8 mouse cellular contexts compared by ENCODE assay signal in the genomic region with DNA sequence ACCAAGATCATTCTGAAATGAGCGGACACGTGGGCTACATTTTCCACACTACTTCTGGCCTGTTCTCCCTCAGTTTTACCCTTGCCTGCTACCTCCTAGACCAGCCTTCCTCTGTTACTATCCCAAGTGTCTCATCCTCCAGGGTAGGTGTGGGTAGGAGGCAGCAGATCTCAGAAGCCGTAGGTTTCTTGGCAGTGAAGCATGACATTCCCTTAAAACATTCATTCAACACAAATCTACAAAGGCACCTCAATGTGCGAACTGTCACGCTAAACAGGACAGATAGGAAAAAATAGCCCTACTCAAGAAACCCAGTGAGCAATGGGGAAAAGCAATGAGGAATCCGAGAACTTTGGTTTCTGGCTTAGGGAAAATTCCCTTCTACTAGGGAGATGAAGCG. TPM values are rescaled to one million over a fixed set of nuclear protein-coding genes. Genes with fewer than 3 reads are reported as not detected.
A peak's percentile ranks its signal among the peaks of the same experiment; 100 is the strongest.
DNase-seq lines count a peak whose midpoint lies in the region; ATAC-seq lines count a peak whose summit lies in the region.
"Had no signal": no experiment of that assay in that cellular context is flagged by ENCODE, and none has a peak within 500 bp of the region (broad histone marks: within the 10 kb centered on the region; RNA-seq: fewer than 3 reads in every experiment).

No protein-coding gene starts in this region.

- no peak for ATAC-seq in lung, embryonic 16.5 days (ENCODE audit: low read depth)
- ATAC-seq in forebrain, embryonic 11.5 days (replicated peaks; ENCODE audit: low FRiP score): no peak
- no peak for ATAC-seq in limb, embryonic 12.5 days (ENCODE audit: insufficient number of reproducible peaks, insufficient read depth, low FRiP score, low TSS enrichment, low read depth)
- no peak for ATAC-seq in stomach, embryonic 15.5 days (ENCODE audit: insufficient read depth, low FRiP score, low read depth)

- peaks cover 8% of the 10 kb centered on the region for H3K36me3 ChIP-seq in lung, embryonic 16.5 days (ENCODE audit: control insufficient read depth, insufficient read depth, low read length)
- peaks cover 3% of the 10 kb centered on the region; the same call in 1 of the 2 replicates for H3K36me3 ChIP-seq in forebrain, embryonic 11.5 days (ENCODE audit: control insufficient read depth, insufficient read depth, low read length)
- peaks cover 28% of the 10 kb centered on the region for H3K36me3 ChIP-seq in limb, embryonic 12.5 days
- peaks cover 5% of the 10 kb centered on the region; the same call in 1 of the 2 replicates for H3K36me3 ChIP-seq in stomach, embryonic 15.5 days

- H3K27ac ChIP-seq in lung, embryonic 16.5 days (ENCODE audit: low read length): no peak overlapping the region
- peak overlapping the region; percentile 98; the same call in 1 of the 2 replicates for H3K27ac ChIP-seq in forebrain, embryonic 11.5 days (ENCODE audit: low read depth, low read length)
- peak overlapping the region; percentile 99 for H3K27ac ChIP-seq in limb, embryonic 12.5 days
- H3K27ac ChIP-seq in stomach, embryonic 15.5 days: peak overlapping the region; percentile 98

- H3K9ac ChIP-seq in lung, embryonic 16.5 days (ENCODE audit: low read length): 0 out of 2 replicates have a peak overlapping the region, but pooled peaks have one; percentile 33
- peak overlapping the region; percentile 89 for H3K9ac ChIP-seq in forebrain, embryonic 11.5 days (ENCODE audit: low read length)
- H3K9ac ChIP-seq in limb, embryonic 12.5 days (replicated peaks): no peak overlapping the region; the same call in 1 of the 2 replicates
- no peak overlapping the region for H3K9ac ChIP-seq in stomach, embryonic 15.5 days

- 0 out of 2 replicates have a peak overlapping the region, but pooled peaks have one; percentile 14 for H3K4me2 ChIP-seq in lung, embryonic 16.5 days (ENCODE audit: low read depth, low read length)
- H3K4me2 ChIP-seq in forebrain, embryonic 11.5 days (ENCODE audit: low read depth, low read length, severe bottlenecking): peak overlapping the region; percentile 99
- peak overlapping the region; percentile 99 for H3K4me2 ChIP-seq in limb, embryonic 12.5 days
- peak overlapping the region; percentile 93 for H3K4me2 ChIP-seq in stomach, embryonic 15.5 days

- H3K4me1 ChIP-seq in lung, embryonic 16.5 days (replicated peaks; ENCODE audit: control insufficient read depth, insufficient read depth, low read length): peaks cover 53% of the 10 kb centered on the region
- peaks cover 40% of the 10 kb centered on the region for H3K4me1 ChIP-seq in forebrain, embryonic 11.5 days (replicated peaks; ENCODE audit: control insufficient read depth, insufficient read depth, low read length)
- peaks cover 63% of the 10 kb centered on the region for H3K4me1 ChIP-seq in limb, embryonic 12.5 days (replicated peaks)
- H3K4me1 ChIP-seq in stomach, embryonic 15.5 days: peaks cover 52% of the 10 kb centered on the region

- no peaks in the 10 kb centered on the region for H3K9me3 ChIP-seq in lung, embryonic 16.5 days (ENCODE audit: control insufficient read depth, low read length)
- H3K9me3 ChIP-seq in forebrain, embryonic 11.5 days (ENCODE audit: control insufficient read depth, low read length): no peaks in the 10 kb centered on the region
- no peaks in the 10 kb centered on the region for H3K9me3 ChIP-seq in limb, embryonic 12.5 days
- H3K9me3 ChIP-seq in stomach, embryonic 15.5 days: no peaks in the 10 kb centered on the region

- no peaks in the 10 kb centered on the region for H3K27me3 ChIP-seq in lung, embryonic 16.5 days (ENCODE audit: control insufficient read depth, insufficient read depth, low read depth, low read length)
- H3K27me3 ChIP-seq in forebrain, embryonic 11.5 days (ENCODE audit: control insufficient read depth, insufficient read depth, low read length): no peaks in the 10 kb centered on the region
- no peaks in the 10 kb centered on the region for H3K27me3 ChIP-seq in limb, embryonic 12.5 days
- H3K27me3 ChIP-seq in stomach, embryonic 15.5 days (replicated peaks): no peaks in the 10 kb centered on the region

- no peak for DNase-seq in lung, postnatal 10 days
- no peak for DNase-seq in forebrain, embryonic 11.5 days (ENCODE audit: low spot score)
- no peak for DNase-seq in urinary bladder, postnatal 36 days (ENCODE audit: low spot score in 2 of 2)
- DNase-seq in spleen, adult 12 weeks (ENCODE audit: low spot score): no peak
- DNase-seq: right cerebral cortex, adult 18-20 months had no signal

- WGBS in lung, embryonic 16.5 days: 64% methylated on average over 7 of the region's 7 CpGs
- WGBS in forebrain, embryonic 11.5 days: 67% methylated on average over 7 of the region's 7 CpGs
- 53% methylated on average over 7 of the region's 7 CpGs for WGBS in limb, embryonic 12.5 days
- 51% methylated on average over 7 of the region's 7 CpGs for WGBS in stomach, embryonic 15.5 days

- H3K4me3 ChIP-seq in lung, embryonic 16.5 days (ENCODE audit: low read length): no peak overlapping the region
- peak overlapping the region; percentile 81; the same call in 1 of the 2 replicates for H3K4me3 ChIP-seq in forebrain, embryonic 11.5 days (ENCODE audit: low read depth, low read length)
- H3K4me3 ChIP-seq in limb, embryonic 12.5 days (replicated peaks): peak overlapping the region; percentile 79
- H3K4me3 ChIP-seq in stomach, embryonic 15.5 days (replicated peaks): peak overlapping the region; percentile 68

RNA-seq across cellular contexts. Expression of a gene that starts 0.9 kb away (rescaled TPM):
- 25.2 and 26.0 TPM in 2 replicates for polyA plus RNA-seq in lung, embryonic 16.5 days (2015; fragmentation: Nextera tagmentation; extraction: Ambion mirVana)
- 40.9 and 41.0 TPM in 2 replicates for polyA plus RNA-seq in forebrain, embryonic 11.5 days (2014; fragmentation: Nextera tagmentation; extraction: Ambion mirVana)
- 45.4 and 49.1 TPM in 2 replicates for polyA plus RNA-seq in limb, embryonic 12.5 days (2016; fragmentation: Nextera tagmentation; extraction: Ambion mirVana)
- polyA plus RNA-seq in stomach, embryonic 15.5 days (2015; fragmentation: Nextera tagmentation; extraction: Ambion mirVana): 25.4 and 26.5 TPM in 2 replicates

RNA-seq across cellular contexts. Expression of a gene that starts 14.5 kb away (rescaled TPM):
- 54.7 and 57.4 TPM in 2 replicates for polyA plus RNA-seq in lung, embryonic 16.5 days (2015; fragmentation: Nextera tagmentation; extraction: Ambion mirVana)
- 15.6 and 18.5 TPM in 2 replicates for polyA plus RNA-seq in forebrain, embryonic 11.5 days (2014; fragmentation: Nextera tagmentation; extraction: Ambion mirVana)
- polyA plus RNA-seq in limb, embryonic 12.5 days (2016; fragmentation: Nextera tagmentation; extraction: Ambion mirVana): 24.2 and 25.4 TPM in 2 replicates
- polyA plus RNA-seq in stomach, embryonic 15.5 days (2015; fragmentation: Nextera tagmentation; extraction: Ambion mirVana): 26.7 and 29.4 TPM in 2 replicates

RNA-seq across cellular contexts. Expression of a gene that starts 17.1 kb away (rescaled TPM):
- polyA plus RNA-seq in lung, embryonic 16.5 days (2015; fragmentation: Nextera tagmentation; extraction: Ambion mirVana): 32.3 and 32.6 TPM in 2 replicates
- 43.7 and 44.4 TPM in 2 replicates for polyA plus RNA-seq in forebrain, embryonic 11.5 days (2014; fragmentation: Nextera tagmentation; extraction: Ambion mirVana)
- 42.5 and 42.6 TPM in 2 replicates for polyA plus RNA-seq in limb, embryonic 12.5 days (2016; fragmentation: Nextera tagmentation; extraction: Ambion mirVana)
- 24.9 and 25.3 TPM in 2 replicates for polyA plus RNA-seq in stomach, embryonic 15.5 days (2015; fragmentation: Nextera tagmentation; extraction: Ambion mirVana)

RNA-seq across cellular contexts. Expression of a gene that starts 17.3 kb away (rescaled TPM):
- 158 and 165 TPM in 2 replicates for polyA plus RNA-seq in lung, embryonic 16.5 days (2015; fragmentation: Nextera tagmentation; extraction: Ambion mirVana)
- 105 and 109 TPM in 2 replicates for polyA plus RNA-seq in forebrain, embryonic 11.5 days (2014; fragmentation: Nextera tagmentation; extraction: Ambion mirVana)
- polyA plus RNA-seq in limb, embryonic 12.5 days (2016; fragmentation: Nextera tagmentation; extraction: Ambion mirVana): 126 and 136 TPM in 2 replicates
- 154 and 179 TPM in 2 replicates for polyA plus RNA-seq in stomach, embryonic 15.5 days (2015; fragmentation: Nextera tagmentation; extraction: Ambion mirVana)

RNA-seq across cellular contexts. Expression of a gene that starts 43.3 kb away (rescaled TPM):
- polyA plus RNA-seq in lung, embryonic 16.5 days (2015; fragmentation: Nextera tagmentation; extraction: Ambion mirVana): 56.9 and 60.3 TPM in 2 replicates
- 53.0 and 61.4 TPM in 2 replicates for polyA plus RNA-seq in forebrain, embryonic 11.5 days (2014; fragmentation: Nextera tagmentation; extraction: Ambion mirVana)
- 121 and 124 TPM in 2 replicates for polyA plus RNA-seq in limb, embryonic 12.5 days (2016; fragmentation: Nextera tagmentation; extraction: Ambion mirVana)
- 53.4 and 54.0 TPM in 2 replicates for polyA plus RNA-seq in stomach, embryonic 15.5 days (2015; fragmentation: Nextera tagmentation; extraction: Ambion mirVana)

Comparison
In these comparisons a context has a peak if more than half of its experiments do, and no peak if none do; other contexts are left out.
1. H3K4me2 ChIP-seq: peak in every context shown above with its lines; median percentile 99 in forebrain, embryonic 11.5 days; 99 in limb, embryonic 12.5 days; 93 in stomach, embryonic 15.5 days; 14 in lung, embryonic 16.5 days.
2. H3K9ac ChIP-seq: peak in lung, embryonic 16.5 days (single experiment) and forebrain, embryonic 11.5 days (single experiment); none in limb, embryonic 12.5 days (single experiment) and stomach, embryonic 15.5 days (single experiment).